13 mouse cellular contexts compared by ENCODE assay signal in genomic region chr1:134818716-134819115, GRCm38 (mm10).
DNase-seq lines count a peak whose midpoint lies in the region; TF ChIP-seq lines count a peak whose summit lies in the region.
"Had no signal": no experiment of that assay in that cellular context is flagged by ENCODE, and none has a peak within 500 bp of the region (broad histone marks: within the 10 kb centered on the region; RNA-seq: fewer than 3 reads in every experiment).

No protein-coding gene starts in this region.

- no peak for DNase-seq in left cerebral cortex, adult 2 months (ENCODE audit: extremely low spot score in 1 of 2, low spot score in 2 of 2)
- no peak for DNase-seq in left cerebral cortex, postnatal 10 days (ENCODE audit: extremely low spot score in 1 of 2, low spot score in 2 of 2)
- DNase-seq in NIH3T3 (ENCODE audit: low read depth), result peak; percentile 91
- DNase-seq in adrenal gland, postnatal 36 days, result peak; percentile 50 to 53
- peak; percentile 50 for DNase-seq in telencephalon, adult 2 months (ENCODE audit: low read depth, low spot score)
- DNase-seq in right cerebral cortex, postnatal 14 days, result no peak
- DNase-seq in layer of hippocampus, postnatal 10 days (ENCODE audit: low spot score in 2 of 2), result no peak
- DNase-seq: cerebellum, adult 8-10 months; kidney, adult 9 months; liver; lung, adult 2 months had no signal

- no peak for TF ChIP-seq CTCF in left cerebral cortex, adult 2 months (IDR thresholded peaks at IDR 0.05)

- no peak overlapping the region for H3K4me3 ChIP-seq in left cerebral cortex, adult 2 months
- H3K4me3 ChIP-seq: forebrain, embryonic 15.5 days; neural tube, embryonic 12.5 days had no signal

- intact Hi-C loops in left cerebral cortex, adult 2 months (cut with DNase I), result no loop called here
- intact Hi-C loops in left cerebral cortex, postnatal 10 days (cut with DNase I), result no loop called here

- peak overlapping the region; percentile 34 for H3K27ac ChIP-seq in left cerebral cortex, adult 2 months
- H3K27ac ChIP-seq: forebrain, embryonic 15.5 days; neural tube, embryonic 12.5 days had no signal

Comparison
In these comparisons a context has a peak if more than half of its experiments do, and no peak if none do; other contexts are left out.
1. DNase-seq: peak in NIH3T3 (single experiment), adrenal gland, postnatal 36 days (2 of 2) and telencephalon, adult 2 months (single experiment); none in left cerebral cortex, adult 2 months (0 of 2), left cerebral cortex, postnatal 10 days (0 of 2), right cerebral cortex, postnatal 14 days (single experiment) and layer of hippocampus, postnatal 10 days (0 of 2).